Mouse (Mus musculus) G1E (cell line): ENCODE measurements at regions not wholly inside any gene's neighbourhood (a gene's known extent, or its start where the extent isn't known, plus 50 kb on each side); places are given as distances from the start of the nearest gene placed in this dataset.
"Not testable (repeated sequence)": the region's sequence is repeated elsewhere in the genome, so short reads cannot be mapped to it uniquely, and the experiment has no call there.

ENCODE experiments used
- ATAC-seq: 2 replicates; pipeline ENCODE4 v1.8.0; 2016; ENCODE audit warnings: mild to moderate bottlenecking; ENCODE audit not compliant: insufficient number of reproducible peaks, poor library complexity, low FRiP score, severe bottlenecking; ENCODE audit errors: extremely low read depth
- DNase-seq: peaks from one replicate; pipeline ENCODE4 v3.0.0; 2012; ENCODE audit warnings: low spot score
- H3K27me3 ChIP-seq: 2 replicates; pipeline ENCODE4 v1.6.1; 2012; ENCODE audit warnings: mild to moderate bottlenecking, low read length, inconsistent platforms; ENCODE audit not compliant: insufficient read depth
- H3K36me3 ChIP-seq: replicated peaks from 2 replicates; pipeline ENCODE3; 2012; ENCODE audit warnings: mild to moderate bottlenecking, inconsistent platforms
- H3K4me1 ChIP-seq: 2 replicates; pipeline ENCODE4 v1.6.1; 2012; ENCODE audit warnings: low read depth, low read length, inconsistent platforms, mixed read lengths; ENCODE audit not compliant: insufficient read depth
- H3K4me3 ChIP-seq: 2 replicates; pipeline ENCODE4 v1.5.1; 2012; ENCODE audit warnings: low read depth, mild to moderate bottlenecking, inconsistent platforms, low read length, moderate library complexity, mixed read lengths
- H3K9me3 ChIP-seq: replicated peaks from 2 replicates; pipeline ENCODE4 v1.6.1; 2012; ENCODE audit warnings: inconsistent platforms
- CTCF ChIP-seq: IDR thresholded peaks from 2 replicates; pipeline ENCODE4 v1.5.1; 2012; ENCODE audit warnings: low read depth, low read length, inconsistent platforms, mixed read lengths
- GATA1 ChIP-seq: IDR thresholded peaks from 2 replicates; pipeline ENCODE4 v1.6.1; 2012; ENCODE audit warnings: borderline replicate concordance, low read length, inconsistent platforms, mixed read lengths
- GATA2 ChIP-seq: IDR thresholded peaks from 2 replicates; pipeline ENCODE4 v1.6.1; 2012; ENCODE audit warnings: low read depth, low read length, inconsistent platforms, borderline replicate concordance
- POLR2AphosphoS5 ChIP-seq: IDR thresholded peaks from 2 replicates; pipeline ENCODE4 v1.6.1; 2012; ENCODE audit warnings: low read depth, low read length, inconsistent platforms; ENCODE audit not compliant: insufficient replicate concordance
- TAL1 ChIP-seq: conservative IDR thresholded peaks from 2 replicates; pipeline ENCODE4 v1.6.1; 2012; ENCODE audit warnings: low read depth, low read length, inconsistent platforms, mixed read lengths

- no peak for DNase-seq
- Histone ChIP-seq H3K4me3 (no peak overlapping the region), H3K9me3 (no peaks in the 10 kb centered on the region), H3K36me3 (no peaks in the 10 kb centered on the region), H3K27me3 (no peaks in the 10 kb centered on the region), H3K4me1 (no peaks in the 10 kb centered on the region)
- TF ChIP-seq CTCF (no peak), TAL1 (no peak), GATA1 (no peak), GATA2 (no peak), POLR2AphosphoS5 (no peak)
- ATAC-seq = no peak
Observed at GRCm38 (mm10) chr3:21086426-21086825, 719.4 kb upstream of the Agtr1b start.

GRCm38 (mm10) chr3:21077548-21077947 lies 710.6 kb upstream of the Agtr1b start:
- H3K4me1 ChIP-seq = no peaks in the 10 kb centered on the region
- DNase-seq (no peak), ATAC-seq (no peak)
- no peaks in the 10 kb centered on the region for H3K36me3 ChIP-seq
- H3K27me3 ChIP-seq = no peaks in the 10 kb centered on the region
- no peak overlapping the region for H3K4me3 ChIP-seq
- no peaks in the 10 kb centered on the region for H3K9me3 ChIP-seq
- no peak for TF ChIP-seq GATA1
- TF ChIP-seq POLR2AphosphoS5 = no peak

- H3K4me1 ChIP-seq, H3K4me3 ChIP-seq, H3K36me3 ChIP-seq, ATAC-seq, H3K27me3 ChIP-seq, H3K9me3 ChIP-seq, DNase-seq: not testable (repeated sequence)
Observed at GRCm38 (mm10) chr3:21053337-21053736, 686.4 kb upstream of the Agtr1b start.

- not testable (repeated sequence) for H3K36me3 ChIP-seq, H3K4me1 ChIP-seq, H3K4me3 ChIP-seq, H3K27me3 ChIP-seq, DNase-seq, H3K9me3 ChIP-seq
- ATAC-seq = peak; percentile 28
Observed at GRCm38 (mm10) chr3:21049365-21049764, 682.4 kb upstream of the Agtr1b start.

- no peaks in the 10 kb centered on the region for H3K9me3 ChIP-seq
- no peak for ATAC-seq
- H3K36me3 ChIP-seq = no peaks in the 10 kb centered on the region
- no peaks in the 10 kb centered on the region for H3K4me1 ChIP-seq
- H3K27me3 ChIP-seq = no peaks in the 10 kb centered on the region
- no peak for TF ChIP-seq GATA1
- no peak for TF ChIP-seq CTCF
- no peak for TF ChIP-seq GATA2
- no peak for TF ChIP-seq POLR2AphosphoS5
- TF ChIP-seq TAL1 = no peak
- no peak for DNase-seq
- no peak overlapping the region for H3K4me3 ChIP-seq
Observed at GRCm38 (mm10) chr3:21045981-21046380, 679.0 kb upstream of the Agtr1b start.

GRCm38 (mm10) chr3:21025876-21026275 lies 658.9 kb upstream of the Agtr1b start:
- DNase-seq (no peak), ATAC-seq (no peak)
- Histone ChIP-seq H3K4me1 (no peaks in the 10 kb centered on the region), H3K36me3 (no peaks in the 10 kb centered on the region), H3K4me3 (no peak overlapping the region), H3K27me3 (no peaks in the 10 kb centered on the region), H3K9me3 (no peaks in the 10 kb centered on the region)
- no peak for TF ChIP-seq CTCF
- no peak for TF ChIP-seq TAL1
- no peak for TF ChIP-seq GATA1
- TF ChIP-seq GATA2 = no peak

- TF ChIP-seq CTCF (no peak), GATA1 (no peak), GATA2 (no peak), POLR2AphosphoS5 (no peak), TAL1 (no peak)
- no peak overlapping the region for H3K4me3 ChIP-seq
Observed at GRCm38 (mm10) chr3:21020946-21021345, 654.0 kb upstream of the Agtr1b start.

More at GRCm38 (mm10) chr3:21020946-21021345, 654.0 kb upstream of the Agtr1b start:
- no peak for DNase-seq
- no peak for ATAC-seq
- H3K9me3 ChIP-seq = no peaks in the 10 kb centered on the region
- no peaks in the 10 kb centered on the region for H3K36me3 ChIP-seq
- H3K4me1 ChIP-seq = no peaks in the 10 kb centered on the region
- no peaks in the 10 kb centered on the region for H3K27me3 ChIP-seq
